Mouse (Mus musculus) granulocyte monocyte progenitor cell, adult 5-6 weeks (primary cell): Measurements from ENCODE around the gene Top2a. TPM values are rescaled to one million over a fixed set of nuclear protein-coding genes. Genes with fewer than 3 reads are reported as not detected.
A peak's percentile ranks its signal among the peaks of the same experiment; 100 is the strongest.

Experiments used
- ATAC-seq: replicated peaks from 2 replicates; pipeline ENCODE4 v1.8.0; 2016; ENCODE audit warnings: mild to moderate bottlenecking, moderate TSS enrichment, inconsistent platforms; ENCODE audit not compliant: poor library complexity, severe bottlenecking
- total RNA-seq, 2 experiments: library from RNA; stranded (forward) in 1 of 2; stranded (reverse) in 1 of 2; fragments of 200-712, 200-1000 nt in 1 of 2; fragments of >200 nt in 1 of 2; fragmentation: Nextera tagmentation in 1 of 2; gene quantifications; 2 replicates each; pipeline ENCODE4 v1.2.3; 2014 to 2017

Top2a gene
- 216 and 220 TPM in 2 replicates for total RNA-seq (2014; fragmentation: Nextera tagmentation)
- 674 and 681 TPM in 2 replicates for total RNA-seq (2017)

- ATAC-seq: peak; percentile 98
Measured at GRCm38 (mm10) chr11:99023500-99024467, at the start of gene Top2a. Gene Top2a (minus strand): TSS chr11:99024189.

GRCm38 (mm10) chr11:99073781-99074180 lies 49.8 kb upstream of the Top2a start:
- peak; percentile 86 for ATAC-seq

GRCm38 (mm10) chr11:99071866-99072265 lies 47.9 kb upstream of the Top2a start:
- ATAC-seq: no peak

- ATAC-seq: peak; percentile 54
Measured at GRCm38 (mm10) chr11:99068455-99068854, 44.5 kb upstream of the Top2a start.

- no peak for ATAC-seq
Measured at GRCm38 (mm10) chr11:99067591-99067990, 43.6 kb upstream of the Top2a start.

- ATAC-seq: peak; percentile 91
Measured at GRCm38 (mm10) chr11:99065979-99066378, 42.0 kb upstream of the Top2a start.

- ATAC-seq: no peak
Measured at GRCm38 (mm10) chr11:99065353-99065752, 41.4 kb upstream of the Top2a start.

GRCm38 (mm10) chr11:99063406-99064131 lies 39.6 kb upstream of the Top2a start:
- ATAC-seq: no peak

- ATAC-seq: no peak
Measured at GRCm38 (mm10) chr11:99062661-99063060, 38.7 kb upstream of the Top2a start.

- ATAC-seq: no peak
Measured at GRCm38 (mm10) chr11:99060435-99060834, 36.4 kb upstream of the Top2a start.

- no peak for ATAC-seq
Measured at GRCm38 (mm10) chr11:99055571-99056452, 31.8 kb upstream of the Top2a start.

- no peak for ATAC-seq
Measured at GRCm38 (mm10) chr11:99055143-99055542, 31.2 kb upstream of the Top2a start.

- ATAC-seq: no peak
Measured at GRCm38 (mm10) chr11:99047643-99048042, 23.7 kb upstream of the Top2a start.

- ATAC-seq: no peak
Measured at GRCm38 (mm10) chr11:99047120-99047519, 23.1 kb upstream of the Top2a start.

GRCm38 (mm10) chr11:99045159-99045889 lies 21.3 kb upstream of the Top2a start:
- ATAC-seq: no peak

- ATAC-seq: no peak
Measured at GRCm38 (mm10) chr11:99044306-99044705, 20.3 kb upstream of the Top2a start.

GRCm38 (mm10) chr11:99043632-99044031 lies 19.6 kb upstream of the Top2a start:
- ATAC-seq: no peak

GRCm38 (mm10) chr11:99042834-99043431 lies 18.9 kb upstream of the Top2a start:
- peak; percentile 49 for ATAC-seq
